Mouse (Mus musculus): ENCODE data around the gene Mocs3. TPM values are rescaled to one million over a fixed set of nuclear protein-coding genes. Genes with fewer than 3 reads are reported as not detected.
A peak's percentile ranks its signal among the peaks of the same experiment; 100 is the strongest.

Mocs3 gene
- polyA plus RNA-seq, 1 experiment from 2014 or later = 7.3 TPM

DNA sequence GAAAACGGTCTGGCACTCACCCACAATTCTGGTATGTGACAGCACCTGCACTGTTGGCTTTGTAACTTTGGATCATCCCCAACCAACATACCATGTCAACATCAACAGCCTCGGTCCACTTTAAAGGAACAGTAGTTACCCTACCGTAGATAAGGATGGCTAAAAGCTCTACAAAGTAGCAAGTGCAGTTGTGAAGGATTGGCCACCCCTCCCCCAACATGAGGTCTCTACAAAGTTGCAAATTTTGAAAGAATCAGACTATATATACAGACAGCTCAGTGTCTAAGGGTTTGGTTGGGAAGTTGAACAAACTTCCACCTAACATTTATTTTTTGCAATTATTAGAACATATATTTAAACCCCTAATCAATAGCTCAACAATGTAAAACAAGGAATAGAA, 22.5 kb upstream of the Mocs3 start:
- no peaks in the 10 kb centered on the region for H3K27me3 ChIP-seq (ENCODE audit: insufficient read depth, poor library complexity, severe bottlenecking)
- DNase-seq (ENCODE audit: low spot score) = no peak
- peak overlapping the region; percentile 100 for H3K27ac ChIP-seq
- H3K4me3 ChIP-seq = peak overlapping the region; percentile 12; the same call in 1 of the 2 replicates
- WGBS = 90% methylated on average over 3 of the region's 3 CpGs
- H3K9me3 ChIP-seq = no peaks in the 10 kb centered on the region
- peaks cover 25% of the 10 kb centered on the region for H3K4me1 ChIP-seq
- peaks cover 67% of the 10 kb centered on the region for H3K36me3 ChIP-seq

DNA sequence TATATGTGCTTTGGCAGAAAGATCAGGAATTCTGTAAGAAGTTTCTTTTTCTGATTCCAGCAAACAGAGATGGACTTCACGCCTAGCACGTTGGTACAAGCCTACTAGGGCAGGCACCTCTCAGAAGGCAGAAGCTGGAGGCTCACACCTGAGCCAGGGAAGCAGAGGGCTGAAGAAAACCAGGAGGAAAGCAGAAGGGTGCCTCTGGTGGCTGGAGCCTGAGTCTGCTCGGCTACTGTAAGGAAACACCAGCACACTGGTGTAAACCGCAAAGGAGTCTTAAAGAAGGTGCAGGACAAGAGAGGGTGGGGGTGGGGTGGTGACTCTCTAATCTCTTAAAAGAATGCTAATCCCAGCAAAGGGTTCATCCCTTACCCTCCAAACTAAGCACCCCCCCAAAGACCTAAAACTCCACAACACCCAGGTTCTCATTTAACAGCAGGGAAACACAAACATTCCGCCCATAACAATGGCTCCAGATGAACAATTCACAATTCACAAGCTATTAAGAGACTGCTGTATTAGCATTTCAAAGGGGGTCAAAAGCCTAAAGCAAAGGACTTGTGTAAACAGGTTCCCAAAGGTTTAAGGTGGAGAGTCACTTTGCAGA, 16.5 kb upstream of the Mocs3 start:
- peaks cover 92% of the 10 kb centered on the region for H3K36me3 ChIP-seq
- no peaks in the 10 kb centered on the region for H3K27me3 ChIP-seq (ENCODE audit: insufficient read depth, poor library complexity, severe bottlenecking)
- no peaks in the 10 kb centered on the region for H3K9me3 ChIP-seq
- no peak overlapping the region for H3K27ac ChIP-seq
- 0 out of 2 replicates have a peak, but pooled peaks cover 13% of the 10 kb centered on the region for H3K4me1 ChIP-seq
- 56% methylated on average over 5 of the region's 5 CpGs for WGBS
- H3K4me3 ChIP-seq = no peak overlapping the region
- no peak for DNase-seq (ENCODE audit: low spot score)

DNA sequence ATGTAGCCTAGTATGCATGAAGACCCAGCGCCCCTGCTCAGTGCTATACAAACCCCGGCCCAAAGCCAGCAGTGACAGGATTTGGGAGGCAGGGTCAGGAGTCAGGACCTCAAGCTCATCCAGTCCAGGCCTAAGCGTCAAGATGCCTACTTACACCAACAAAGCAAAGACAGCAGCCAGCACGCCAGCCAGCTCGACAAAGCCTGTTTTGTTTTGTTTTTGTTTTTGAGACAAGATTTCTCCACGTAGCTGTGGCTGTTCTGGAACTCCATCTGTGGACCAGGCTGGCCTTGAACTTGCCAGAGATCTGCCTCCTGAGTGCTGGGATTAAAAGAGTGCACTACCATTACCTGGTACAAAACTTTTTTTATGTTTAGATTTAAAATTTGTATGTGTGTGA, 7.1 kb upstream of the Mocs3 start:
- no peak for DNase-seq (ENCODE audit: low spot score)
- no peak overlapping the region for H3K27ac ChIP-seq
- no peaks in the 10 kb centered on the region for H3K27me3 ChIP-seq (ENCODE audit: insufficient read depth, poor library complexity, severe bottlenecking)
- 86% methylated on average over 6 of the region's 6 CpGs for WGBS
- peaks cover 79% of the 10 kb centered on the region for H3K36me3 ChIP-seq
- H3K9me3 ChIP-seq = no peaks in the 10 kb centered on the region
- no peak overlapping the region for H3K4me3 ChIP-seq
- peaks cover 7% of the 10 kb centered on the region; the same call in 1 of the 2 replicates for H3K4me1 ChIP-seq

DNA sequence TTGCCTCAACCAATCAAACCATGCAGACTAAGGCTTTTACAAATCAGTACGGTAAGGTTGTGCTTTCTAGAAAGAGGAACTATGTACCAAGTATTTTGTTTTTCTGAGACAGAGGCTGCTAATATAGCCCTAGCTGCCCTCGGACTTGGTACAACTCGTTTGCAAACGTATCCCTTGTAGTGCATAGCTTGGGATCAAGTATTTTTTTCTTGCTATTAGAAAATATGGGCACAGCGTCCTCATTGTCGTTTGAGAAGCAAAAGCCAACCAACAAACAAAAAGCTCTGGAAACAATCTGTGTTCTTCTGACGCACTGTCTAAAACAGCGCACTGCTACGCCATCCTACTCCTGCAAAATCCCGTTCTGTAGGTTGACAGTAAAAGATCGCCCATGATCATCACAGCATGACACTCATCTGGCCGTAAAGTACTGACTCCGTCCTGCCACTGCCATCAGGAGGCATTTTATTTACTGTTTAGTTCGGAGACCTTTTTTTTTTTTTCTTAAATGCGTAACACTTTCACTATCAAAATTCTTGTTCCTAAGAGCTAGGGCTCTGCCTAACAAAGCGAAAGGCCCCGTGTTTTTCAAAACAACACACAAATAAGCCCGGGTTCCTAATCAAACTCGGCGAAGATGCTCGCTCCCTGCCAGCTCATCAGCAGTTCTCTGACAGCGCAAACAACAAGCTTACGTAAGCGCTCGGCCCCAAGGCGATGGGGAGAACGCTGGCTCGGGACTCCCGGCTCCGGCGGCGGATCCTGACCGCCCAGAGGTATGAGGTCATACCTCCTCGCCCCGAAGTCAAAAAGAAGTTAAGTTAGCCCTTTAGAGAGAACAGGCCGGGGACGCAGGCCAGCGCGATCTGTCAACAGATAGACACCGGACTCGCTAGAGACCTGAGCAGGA, 1.1 kb upstream of the Mocs3 start:
- no peaks in the 10 kb centered on the region for H3K9me3 ChIP-seq
- peak overlapping the region; percentile 96 for H3K4me3 ChIP-seq
- H3K27ac ChIP-seq = peak overlapping the region; percentile 97
- H3K36me3 ChIP-seq = peaks cover 48% of the 10 kb centered on the region
- H3K27me3 ChIP-seq (ENCODE audit: insufficient read depth, poor library complexity, severe bottlenecking) = no peaks in the 10 kb centered on the region
- 17% methylated on average over 41 of the region's 41 CpGs for WGBS
- DNase-seq (ENCODE audit: low spot score) = no peak
- peaks cover 31% of the 10 kb centered on the region for H3K4me1 ChIP-seq

DNA sequence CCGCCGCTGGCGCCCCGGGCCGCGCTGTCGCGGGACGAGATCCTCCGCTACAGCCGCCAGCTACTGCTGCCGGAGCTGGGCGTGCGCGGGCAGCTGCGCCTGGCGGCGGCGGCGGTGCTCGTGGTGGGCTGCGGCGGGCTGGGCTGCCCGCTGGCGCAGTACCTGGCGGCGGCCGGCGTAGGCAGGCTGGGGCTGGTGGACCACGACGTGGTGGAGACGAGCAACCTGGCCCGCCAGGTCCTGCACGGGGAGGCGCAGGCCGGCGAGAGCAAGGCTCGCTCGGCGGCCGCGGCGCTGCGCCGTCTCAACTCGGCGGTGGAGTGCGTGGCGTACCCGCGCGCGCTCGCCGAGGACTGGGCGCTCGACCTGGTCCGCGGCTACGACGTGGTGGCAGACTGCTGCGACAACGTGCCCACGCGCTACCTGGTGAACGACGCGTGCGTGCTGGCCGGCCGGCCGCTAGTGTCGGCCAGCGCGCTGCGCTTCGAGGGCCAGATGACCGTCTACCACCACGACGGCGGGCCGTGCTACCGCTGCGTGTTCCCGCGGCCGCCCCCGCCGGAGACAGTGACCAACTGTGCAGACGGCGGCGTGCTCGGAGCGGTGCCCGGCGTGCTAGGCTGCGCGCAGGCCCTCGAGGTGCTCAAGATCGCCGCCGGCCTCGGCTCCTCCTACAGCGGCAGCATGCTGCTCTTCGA, 500 bp downstream of the Mocs3 start:
- Histone ChIP-seq H3K27ac (peak overlapping the region; percentile 97), H3K4me3 (peak overlapping the region; percentile 96), H3K27me3 (ENCODE audit: insufficient read depth, poor library complexity, severe bottlenecking) (no peaks in the 10 kb centered on the region), H3K9me3 (no peaks in the 10 kb centered on the region), H3K4me1 (peaks cover 31% of the 10 kb centered on the region), H3K36me3 (peaks cover 32% of the 10 kb centered on the region)
- WGBS = 3% methylated on average over 105 of the region's 105 CpGs
- no peak for DNase-seq (ENCODE audit: low spot score)

- Histone ChIP-seq H3K9me3 (no peaks in the 10 kb centered on the region), H3K4me3 (peak overlapping the region; percentile 96), H3K36me3 (peaks cover 27% of the 10 kb centered on the region), H3K27me3 (ENCODE audit: insufficient read depth, poor library complexity, severe bottlenecking) (no peaks in the 10 kb centered on the region), H3K4me1 (peaks cover 31% of the 10 kb centered on the region), H3K27ac (peak overlapping the region; percentile 97)
- DNase-seq (ENCODE audit: low spot score) = no peak
- 52% methylated on average over 31 of the region's 33 CpGs for WGBS
Measured at GRCm38 (mm10) chr2:168231471-168231829, 1.0 kb downstream of the Mocs3 start.

- Histone ChIP-seq H3K27ac (no peak overlapping the region), H3K27me3 (ENCODE audit: insufficient read depth, poor library complexity, severe bottlenecking) (no peaks in the 10 kb centered on the region), H3K36me3 (peaks cover 23% of the 10 kb centered on the region), H3K4me3 (no peak overlapping the region), H3K9me3 (0 out of 2 replicates have a peak, but pooled peaks cover 3% of the 10 kb centered on the region), H3K4me1 (peaks cover 25% of the 10 kb centered on the region)
- WGBS = 89% methylated on average over 5 of the region's 5 CpGs
- DNase-seq (ENCODE audit: low spot score) = no peak
Measured at GRCm38 (mm10) chr2:168233286-168233685, 2.9 kb downstream of the Mocs3 start.

DNA sequence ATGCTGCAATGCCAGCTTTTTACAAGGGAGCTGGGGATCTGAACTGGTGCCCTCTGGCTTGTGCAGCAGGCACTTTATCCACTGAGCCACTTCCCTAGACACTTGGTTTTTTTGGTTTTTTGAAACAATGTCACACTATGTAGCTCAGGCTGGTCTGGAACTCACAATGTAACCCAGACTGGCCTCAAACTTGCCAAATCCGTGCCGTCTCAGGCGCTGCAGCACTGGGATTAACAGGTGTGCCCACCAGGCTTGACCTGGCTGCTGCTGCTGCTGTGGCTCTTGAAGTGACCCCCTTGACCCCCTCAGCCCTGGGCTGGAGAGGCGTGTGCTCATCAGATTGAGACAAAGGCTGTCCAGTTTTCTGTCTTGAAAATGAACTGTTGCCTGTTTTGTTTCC, 7.9 kb downstream of the Mocs3 start:
- Histone ChIP-seq H3K4me1 (no peaks in the 10 kb centered on the region), H3K27me3 (ENCODE audit: insufficient read depth, poor library complexity, severe bottlenecking) (no peaks in the 10 kb centered on the region; the same call in 1 of the 2 replicates), H3K36me3 (peaks cover 9% of the 10 kb centered on the region), H3K9me3 (0 out of 2 replicates have a peak, but pooled peaks cover 3% of the 10 kb centered on the region), H3K27ac (no peak overlapping the region), H3K4me3 (no peak overlapping the region)
- DNase-seq (ENCODE audit: low spot score) = no peak
- WGBS = 79% methylated on average over 4 of the region's 4 CpGs

- Histone ChIP-seq H3K4me1 (no peaks in the 10 kb centered on the region), H3K9me3 (no peaks in the 10 kb centered on the region), H3K27ac (no peak overlapping the region), H3K27me3 (ENCODE audit: insufficient read depth, poor library complexity, severe bottlenecking) (peaks cover 36% of the 10 kb centered on the region), H3K4me3 (no peak overlapping the region), H3K36me3 (no peaks in the 10 kb centered on the region)
- DNase-seq (ENCODE audit: low spot score) = no peak
Measured at GRCm38 (mm10) chr2:168242841-168243240, 12.4 kb downstream of the Mocs3 start.

DNA sequence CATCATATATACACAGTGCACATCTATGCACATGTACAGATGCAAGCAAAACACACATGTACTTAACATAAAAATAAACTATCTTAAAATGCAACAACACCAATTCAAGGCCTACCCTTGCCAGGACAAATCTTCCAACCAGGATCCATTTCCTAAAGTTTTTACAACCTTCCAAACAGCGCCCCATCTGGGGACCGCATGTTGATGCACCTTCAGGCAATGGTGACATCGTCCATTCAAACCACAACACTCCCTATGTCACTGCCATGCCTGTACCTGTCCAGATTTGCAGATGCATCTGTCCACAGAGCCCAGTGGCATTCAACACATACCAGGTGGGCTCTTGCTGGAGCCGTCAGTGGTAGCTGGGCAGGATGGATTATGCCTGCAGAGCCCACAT, 12.9 kb downstream of the Mocs3 start:
- WGBS = 70% methylated on average over 4 of the region's 4 CpGs

GRCm38 (mm10) chr2:168245571-168245970, 15.1 kb downstream of the Mocs3 start:
- no peak overlapping the region for H3K27ac ChIP-seq
- H3K4me3 ChIP-seq = no peak overlapping the region
- H3K4me1 ChIP-seq = no peaks in the 10 kb centered on the region
- no peaks in the 10 kb centered on the region for H3K9me3 ChIP-seq
- 30% methylated on average over 8 of the region's 8 CpGs for WGBS
- H3K27me3 ChIP-seq (ENCODE audit: insufficient read depth, poor library complexity, severe bottlenecking) = peaks cover 43% of the 10 kb centered on the region
- DNase-seq (ENCODE audit: low spot score) = no peak
- H3K36me3 ChIP-seq = no peaks in the 10 kb centered on the region

More for the DNA sequence above, 12.9 kb downstream of the Mocs3 start:
- Histone ChIP-seq H3K4me1 (no peaks in the 10 kb centered on the region), H3K4me3 (no peak overlapping the region), H3K36me3 (no peaks in the 10 kb centered on the region), H3K9me3 (no peaks in the 10 kb centered on the region), H3K27me3 (ENCODE audit: insufficient read depth, poor library complexity, severe bottlenecking) (peaks cover 37% of the 10 kb centered on the region), H3K27ac (no peak overlapping the region)
- no peak for DNase-seq (ENCODE audit: low spot score)

- no peaks in the 10 kb centered on the region for H3K9me3 ChIP-seq
- peaks cover 6% of the 10 kb centered on the region; the same call in 1 of the 2 replicates for H3K4me1 ChIP-seq
- peaks cover 70% of the 10 kb centered on the region for H3K27me3 ChIP-seq (ENCODE audit: insufficient read depth, poor library complexity, severe bottlenecking)
- WGBS = 73% methylated on average over 8 of the region's 8 CpGs
- H3K36me3 ChIP-seq = no peaks in the 10 kb centered on the region
- no peak for DNase-seq (ENCODE audit: low spot score)
- H3K4me3 ChIP-seq = no peak overlapping the region
- no peak overlapping the region for H3K27ac ChIP-seq
Measured at GRCm38 (mm10) chr2:168248167-168248855, 17.9 kb downstream of the Mocs3 start.
